Mouse (Mus musculus) embryonic facial prominence, embryonic 15.5 days (tissue): ENCODE measurements at regions not wholly inside any gene's neighbourhood (a gene's known extent, or its start where the extent isn't known, plus 50 kb on each side); places are given as distances from the start of the nearest gene placed in this dataset.
A peak's percentile ranks its signal among the peaks of the same experiment; 100 is the strongest.

Experiments
- ATAC-seq: fragments of 200-750 bp; cut with Nextera tagmentation; 2 replicates; pipeline ENCODE4 v1.8.0; 2017; ENCODE audit warnings: low read depth, moderate TSS enrichment; ENCODE audit not compliant: insufficient number of reproducible peaks, low FRiP score, low TSS enrichment
- H3K27ac ChIP-seq: fragments of 300-500 bp; sonication (generic); replicated peaks from 2 replicates; pipeline ENCODE4 v1.5.1; 2015; ENCODE audit warnings: mild to moderate bottlenecking, inconsistent platforms
- H3K27me3 ChIP-seq: fragments of 300-500 bp; sonication (generic); 2 replicates; pipeline ENCODE4 v1.6.1; 2015; ENCODE audit warnings: inconsistent platforms
- H3K36me3 ChIP-seq: fragments of 300-500 bp; sonication (generic); 2 replicates; pipeline ENCODE4 v1.6.1; 2015; ENCODE audit warnings: mild to moderate bottlenecking, inconsistent platforms
- H3K4me1 ChIP-seq: fragments of 300-500 bp; sonication (generic); 2 replicates; pipeline ENCODE4 v1.6.1; 2015; ENCODE audit warnings: inconsistent platforms
- H3K4me2 ChIP-seq: fragments of 300-500 bp; sonication (generic); replicated peaks from 2 replicates; pipeline ENCODE4 v1.6.1; 2015; ENCODE audit warnings: mild to moderate bottlenecking, inconsistent platforms
- H3K4me3 ChIP-seq: fragments of 300-500 bp; sonication (generic); replicated peaks from 2 replicates; pipeline ENCODE4 v1.5.1; 2015; ENCODE audit warnings: mild to moderate bottlenecking, inconsistent platforms
- H3K9ac ChIP-seq: fragments of 300-500 bp; sonication (generic); 2 replicates; pipeline ENCODE4 v1.6.1; 2015; ENCODE audit warnings: inconsistent platforms
- H3K9me3 ChIP-seq: fragments of 300-500 bp; sonication (generic); replicated peaks from 2 replicates; pipeline ENCODE4 v1.6.1; 2016; ENCODE audit warnings: inconsistent platforms
- WGBS: fragments of 180-500 bp; shearing (Covaris S2); methylation state at CpG from one replicate; pipeline ENCODE4 v1.1.7; 2015; 5-methylcytosine and 5-hydroxymethylcytosine counted together

DNA sequence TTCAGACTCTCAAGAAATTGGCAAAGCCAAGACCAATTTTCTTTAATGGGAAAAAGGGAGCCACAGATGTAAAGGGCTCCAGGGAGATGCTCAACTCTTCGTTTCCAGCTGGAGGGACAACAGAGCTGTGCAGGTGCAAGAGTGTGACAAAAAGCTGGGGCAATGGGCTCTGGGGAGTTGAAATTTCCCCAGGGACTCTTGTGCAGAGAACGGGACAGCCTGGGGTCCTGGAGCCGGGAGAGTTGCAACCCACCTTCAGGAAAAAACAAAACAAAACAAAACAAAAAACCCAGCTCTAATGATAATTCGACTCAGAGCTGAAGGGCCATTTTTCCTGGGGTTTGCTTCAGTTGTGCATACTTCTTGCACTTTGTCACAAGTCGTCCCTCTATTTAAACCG lies 57.0 kb upstream of the Enpp6 start:
- no peak overlapping the region for H3K27ac ChIP-seq
- 71% methylated on average over 6 of the region's 6 CpGs for WGBS

GRCm38 (mm10) chr8:46931267-46931666 lies 55.4 kb upstream of the Enpp6 start:
- Histone ChIP-seq H3K4me2 (no peak overlapping the region), H3K4me3 (no peak overlapping the region), H3K4me1 (no peaks in the 10 kb centered on the region; the same call in 1 of the 2 replicates), H3K9ac (no peak overlapping the region), H3K9me3 (no peaks in the 10 kb centered on the region), H3K36me3 (no peaks in the 10 kb centered on the region), H3K27ac (no peak overlapping the region), H3K27me3 (no peaks in the 10 kb centered on the region)
- WGBS = 88% methylated on average over 6 of the region's 6 CpGs
- ATAC-seq = no peak

More for the DNA sequence above, 57.0 kb upstream of the Enpp6 start:
- H3K4me3 ChIP-seq = no peak overlapping the region
- no peak overlapping the region for H3K4me2 ChIP-seq
- 0 out of 2 replicates have a peak, but pooled peaks cover 2% of the 10 kb centered on the region for H3K4me1 ChIP-seq
- H3K9ac ChIP-seq = no peak overlapping the region
- no peak for ATAC-seq
- no peaks in the 10 kb centered on the region for H3K27me3 ChIP-seq
- H3K9me3 ChIP-seq = no peaks in the 10 kb centered on the region
- no peaks in the 10 kb centered on the region for H3K36me3 ChIP-seq

DNA sequence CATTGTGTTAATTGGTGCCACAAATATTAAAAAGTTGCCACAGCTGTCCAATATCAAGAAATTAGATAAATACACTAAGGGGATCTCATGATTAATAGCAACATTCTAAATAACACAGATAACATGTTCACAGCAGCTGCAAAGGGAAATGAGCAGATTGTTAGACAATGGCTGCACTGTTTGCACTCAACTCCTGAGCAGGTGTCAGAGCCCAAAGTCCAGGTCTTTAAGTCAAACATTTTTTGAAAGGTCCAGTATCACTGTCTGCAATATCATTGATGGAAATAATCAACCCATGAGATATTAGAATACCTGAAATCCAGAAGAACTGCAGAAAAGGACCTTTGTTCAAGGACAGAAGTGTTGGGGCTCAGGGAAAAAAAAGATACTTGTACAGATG lies 53.4 kb upstream of the Enpp6 start:
- no peak overlapping the region for H3K4me3 ChIP-seq
- no peaks in the 10 kb centered on the region; the same call in 1 of the 2 replicates for H3K4me1 ChIP-seq
- H3K4me2 ChIP-seq = no peak overlapping the region
- H3K9me3 ChIP-seq = no peaks in the 10 kb centered on the region
- H3K9ac ChIP-seq = no peak overlapping the region
- no peaks in the 10 kb centered on the region for H3K27me3 ChIP-seq
- H3K36me3 ChIP-seq = no peaks in the 10 kb centered on the region
- no peak for ATAC-seq
- no peak overlapping the region for H3K27ac ChIP-seq

DNA sequence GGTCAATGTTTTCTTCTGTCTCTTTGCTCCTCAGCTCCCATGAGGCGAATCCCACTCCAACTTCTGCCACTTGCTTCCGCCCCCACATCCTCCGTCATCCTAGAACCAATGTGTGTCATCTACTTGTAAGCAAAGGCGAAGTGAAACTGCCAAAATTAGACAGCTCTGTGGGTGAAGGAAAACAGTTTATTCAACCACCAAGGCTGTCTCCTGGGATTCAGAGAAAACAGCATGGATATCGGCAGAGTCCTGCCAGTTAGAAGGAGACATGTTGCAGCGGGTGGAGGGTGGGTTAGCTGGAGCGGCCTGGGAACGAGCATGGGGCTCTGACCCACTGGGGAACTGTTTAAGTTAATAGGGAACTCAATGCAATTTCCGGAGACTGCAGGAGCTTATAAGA lies 52.4 kb upstream of the Enpp6 start:
- Histone ChIP-seq H3K36me3 (no peaks in the 10 kb centered on the region), H3K4me2 (no peak overlapping the region), H3K27me3 (no peaks in the 10 kb centered on the region), H3K27ac (no peak overlapping the region), H3K4me1 (no peaks in the 10 kb centered on the region; the same call in 1 of the 2 replicates), H3K4me3 (no peak overlapping the region), H3K9ac (no peak overlapping the region), H3K9me3 (no peaks in the 10 kb centered on the region)
- ATAC-seq = no peak
- WGBS = 78% methylated on average over 9 of the region's 9 CpGs

GRCm38 (mm10) chr8:46934898-46935297 lies 51.8 kb upstream of the Enpp6 start:
- Histone ChIP-seq H3K9me3 (no peaks in the 10 kb centered on the region), H3K4me3 (no peak overlapping the region), H3K27ac (no peak overlapping the region), H3K27me3 (no peaks in the 10 kb centered on the region), H3K9ac (no peak overlapping the region), H3K36me3 (no peaks in the 10 kb centered on the region), H3K4me2 (no peak overlapping the region), H3K4me1 (no peaks in the 10 kb centered on the region; the same call in 1 of the 2 replicates)
- ATAC-seq = no peak
- 27% methylated on average over 9 of the region's 9 CpGs for WGBS

DNA sequence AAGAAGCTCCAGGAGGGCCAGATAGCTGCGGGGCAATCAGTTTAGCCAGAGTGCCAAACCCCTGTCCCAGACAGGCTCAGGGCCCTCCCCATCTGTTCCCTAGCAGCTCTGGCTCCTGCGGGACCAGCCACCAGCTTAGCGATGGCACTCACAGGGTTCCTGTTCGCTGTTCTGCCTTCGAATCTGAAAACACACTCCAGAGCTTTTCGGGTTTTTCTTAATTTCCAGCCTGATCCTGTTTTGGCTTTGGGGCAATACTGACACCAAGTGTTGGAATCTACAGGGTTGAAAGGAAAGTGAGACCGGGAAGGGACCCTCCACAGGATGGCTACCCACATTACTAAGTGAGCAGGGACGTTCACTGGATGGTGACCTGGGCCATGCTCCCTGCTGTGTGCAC lies 50.6 kb upstream of the Enpp6 start:
- Histone ChIP-seq H3K27ac (no peak overlapping the region), H3K36me3 (no peaks in the 10 kb centered on the region), H3K9me3 (no peaks in the 10 kb centered on the region), H3K4me3 (peak overlapping the region; percentile 18; the same call in 1 of the 2 replicates), H3K27me3 (no peaks in the 10 kb centered on the region), H3K4me1 (no peaks in the 10 kb centered on the region; the same call in 1 of the 2 replicates), H3K4me2 (peak overlapping the region; percentile 37), H3K9ac (no peak overlapping the region)
- ATAC-seq = no peak
- 15% methylated on average over 8 of the region's 8 CpGs for WGBS
